Mouse (Mus musculus): ENCODE data around the gene Nme9.

Nme9 gene

GRCm38 (mm10) chr9:99436182-99437030, 14.9 kb upstream of the Nme9 start:
- DNase-seq (ENCODE audit: inconsistent age in 2 of 2, low spot score in 1 of 2) = peak; percentile 91 to 97

GRCm38 (mm10) chr9:99437031-99437764, 14.1 kb upstream of the Nme9 start, which contains the start of gene Mras:
Gene Mras, minus strand, starts transcription at chr9:99437381.
- DNase-seq (ENCODE audit: inconsistent age in 2 of 2, low spot score in 1 of 2) = peak in 1 of 2 experiments; percentile 72

- DNase-seq (ENCODE audit: inconsistent age in 2 of 2, low spot score in 1 of 2) = no peak
Measured at GRCm38 (mm10) chr9:99437781-99438565, 13.3 kb upstream of the Nme9 start.

DNA sequence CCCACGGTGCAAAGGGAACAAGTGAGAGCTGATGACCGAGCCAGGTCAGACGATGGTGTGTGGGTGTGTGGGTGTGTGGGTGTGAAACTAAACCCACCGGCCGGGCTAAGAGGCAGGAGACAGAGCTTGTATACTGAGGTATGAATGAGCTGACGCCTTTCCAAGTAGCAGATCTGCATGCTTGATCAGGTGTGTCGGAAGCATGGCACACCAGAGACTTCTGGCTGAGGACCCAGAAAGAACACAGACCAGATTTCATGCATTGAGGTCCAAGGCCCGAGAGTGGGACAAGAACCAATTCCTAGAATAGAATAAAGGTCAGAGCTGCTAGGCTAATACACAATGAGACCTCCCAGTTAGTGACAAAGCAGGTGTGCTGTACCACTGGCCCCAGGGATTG, 12.2 kb upstream of the Nme9 start:
- no peak for DNase-seq (ENCODE audit: inconsistent age in 2 of 2, low spot score in 1 of 2)

- DNase-seq (ENCODE audit: inconsistent age in 2 of 2, low spot score in 1 of 2) = no peak
Measured at GRCm38 (mm10) chr9:99440941-99441340, 10.3 kb upstream of the Nme9 start.

DNA sequence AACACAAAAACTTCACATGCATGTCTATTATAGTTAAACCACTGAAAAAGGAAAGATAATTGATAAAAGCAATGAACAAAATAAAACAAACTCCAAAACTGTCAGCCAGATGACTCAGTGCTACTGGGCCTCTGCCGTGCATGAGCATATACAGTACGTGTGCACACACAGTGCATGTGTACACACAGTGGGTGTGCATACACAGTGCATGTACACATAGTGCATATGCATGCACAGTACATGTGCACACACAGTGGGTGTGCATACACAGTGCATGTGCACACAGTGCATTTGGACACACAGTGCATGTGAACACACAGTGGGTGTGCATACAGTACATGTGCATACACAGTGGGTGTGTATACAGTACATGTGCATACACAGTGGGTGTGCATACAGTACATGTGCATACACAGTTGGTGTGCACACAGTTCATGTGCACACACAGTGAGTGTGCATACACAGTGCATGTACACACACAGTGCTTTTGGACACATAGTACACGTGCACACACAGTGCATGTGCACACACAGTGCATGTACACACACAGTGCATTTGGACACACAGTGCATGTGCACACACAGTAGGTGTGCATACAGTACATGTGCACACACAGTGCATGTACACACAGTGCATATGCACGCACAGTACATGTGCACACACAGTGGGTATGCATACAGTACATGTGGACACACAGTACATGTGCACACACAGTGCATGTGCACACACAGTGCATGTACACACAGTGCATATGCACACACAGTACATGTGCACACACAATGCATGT, 9.4 kb upstream of the Nme9 start:
- DNase-seq (ENCODE audit: inconsistent age in 2 of 2, low spot score in 1 of 2) = no peak

DNA sequence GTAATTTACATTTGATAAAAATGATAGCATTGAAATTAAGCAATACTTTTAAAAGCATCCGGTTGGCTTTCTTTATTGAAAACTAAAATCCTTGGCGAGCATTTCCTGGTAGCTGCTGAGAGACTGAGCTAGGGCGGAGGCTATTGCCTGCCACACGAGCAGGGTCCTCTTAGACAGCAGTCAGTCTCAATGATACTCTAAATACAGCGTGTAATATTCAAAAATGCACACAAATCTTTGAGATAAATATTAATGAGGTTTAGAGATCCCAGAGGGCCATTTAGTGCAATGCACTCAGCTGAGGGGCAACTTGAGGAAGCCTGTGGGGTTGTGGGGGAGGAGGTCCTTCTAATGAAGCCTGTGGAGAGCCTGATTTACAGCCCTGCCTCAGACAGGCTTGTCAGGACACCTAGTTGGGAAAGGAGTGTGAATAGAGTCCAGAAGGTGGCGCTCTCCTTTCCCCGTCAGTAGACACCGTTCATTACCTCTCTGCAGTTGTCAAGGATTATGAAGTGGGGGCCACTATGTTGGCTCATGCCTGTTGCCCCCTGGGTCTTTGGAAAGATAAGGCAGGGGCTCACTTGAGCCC, 6.6 kb upstream of the Nme9 start:
- DNase-seq (ENCODE audit: inconsistent age in 2 of 2, low spot score in 1 of 2) = peak in 1 of 2 experiments; percentile 79

GRCm38 (mm10) chr9:99446259-99446658, 5.0 kb upstream of the Nme9 start:
- no peak for DNase-seq (ENCODE audit: inconsistent age in 2 of 2, low spot score in 1 of 2)

DNA sequence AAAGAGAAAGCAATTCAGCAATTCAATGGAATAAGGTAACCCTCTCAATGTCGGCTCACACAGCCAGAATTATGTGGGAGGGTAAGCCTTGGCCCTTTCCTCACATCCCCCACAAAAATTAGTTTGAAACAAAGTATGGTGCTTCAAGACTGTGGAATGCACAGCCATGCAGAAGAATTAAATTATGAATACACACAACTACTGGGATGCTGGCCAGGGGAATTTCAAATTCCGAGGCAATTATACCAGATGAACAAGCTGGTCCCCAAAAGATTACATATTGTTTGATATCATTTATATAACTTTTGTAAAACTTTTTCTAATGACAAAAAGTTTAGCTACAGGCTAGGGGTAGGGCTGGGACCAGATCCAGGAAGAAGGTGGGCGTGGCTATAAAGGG, 4.0 kb upstream of the Nme9 start:
- no peak for DNase-seq (ENCODE audit: inconsistent age in 2 of 2, low spot score in 1 of 2)

GRCm38 (mm10) chr9:99449886-99450647, 1.2 kb upstream of the Nme9 start:
- peak in 1 of 2 experiments; percentile 73 for DNase-seq (ENCODE audit: inconsistent age in 2 of 2, low spot score in 1 of 2)

DNA sequence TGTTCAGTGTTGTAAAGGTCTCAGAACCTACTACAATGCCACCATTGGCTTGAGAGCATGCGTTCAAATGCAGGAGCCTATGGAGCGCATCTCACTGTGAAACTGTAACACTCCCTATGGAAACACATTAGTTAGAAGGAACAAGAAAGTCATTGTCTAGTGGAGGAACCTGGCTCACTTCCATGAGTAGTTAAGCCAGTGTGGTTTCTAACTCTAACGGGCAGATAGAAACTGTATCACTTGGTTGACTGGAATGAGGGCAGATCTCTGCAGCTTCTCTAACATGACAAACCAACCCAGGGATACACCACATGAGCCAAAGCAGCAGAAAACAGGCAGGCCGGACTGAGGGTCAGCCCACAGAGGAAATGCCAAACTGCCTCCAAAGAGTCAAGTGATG, 2.9 kb downstream of the Nme9 start:
- no peak for DNase-seq (ENCODE audit: inconsistent age in 2 of 2, low spot score in 1 of 2)

GRCm38 (mm10) chr9:99458529-99459208, 7.4 kb downstream of the Nme9 start:
- peak; percentile 71 to 91 for DNase-seq (ENCODE audit: inconsistent age in 2 of 2, low spot score in 1 of 2)

- no peak for DNase-seq (ENCODE audit: inconsistent age in 2 of 2, low spot score in 1 of 2)
Measured at GRCm38 (mm10) chr9:99459730-99460129, 8.5 kb downstream of the Nme9 start.

- DNase-seq (ENCODE audit: inconsistent age in 2 of 2, low spot score in 1 of 2) = no peak
Measured at GRCm38 (mm10) chr9:99464876-99465275, 13.6 kb downstream of the Nme9 start.

DNA sequence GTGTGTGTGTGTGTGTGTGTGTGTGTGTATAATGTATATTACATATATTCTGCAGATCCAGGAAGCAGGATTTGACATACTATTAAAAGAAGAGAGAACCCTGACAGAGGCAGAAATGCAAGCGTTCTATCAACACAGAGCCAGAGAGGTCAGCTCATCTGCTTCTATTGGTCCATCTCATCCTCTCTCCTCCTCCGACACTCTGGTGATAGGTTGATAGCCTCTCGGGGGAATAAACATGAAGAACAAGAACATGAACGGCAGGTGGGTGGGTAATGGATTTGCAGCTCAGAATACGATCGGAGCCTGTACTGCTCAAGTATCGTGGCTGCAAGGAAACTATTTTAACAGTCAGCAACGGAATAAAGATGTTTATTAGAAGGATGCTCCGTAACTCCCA, 17.3 kb downstream of the Nme9 start:
- no peak for DNase-seq (ENCODE audit: inconsistent age in 2 of 2, low spot score in 1 of 2)

DNA sequence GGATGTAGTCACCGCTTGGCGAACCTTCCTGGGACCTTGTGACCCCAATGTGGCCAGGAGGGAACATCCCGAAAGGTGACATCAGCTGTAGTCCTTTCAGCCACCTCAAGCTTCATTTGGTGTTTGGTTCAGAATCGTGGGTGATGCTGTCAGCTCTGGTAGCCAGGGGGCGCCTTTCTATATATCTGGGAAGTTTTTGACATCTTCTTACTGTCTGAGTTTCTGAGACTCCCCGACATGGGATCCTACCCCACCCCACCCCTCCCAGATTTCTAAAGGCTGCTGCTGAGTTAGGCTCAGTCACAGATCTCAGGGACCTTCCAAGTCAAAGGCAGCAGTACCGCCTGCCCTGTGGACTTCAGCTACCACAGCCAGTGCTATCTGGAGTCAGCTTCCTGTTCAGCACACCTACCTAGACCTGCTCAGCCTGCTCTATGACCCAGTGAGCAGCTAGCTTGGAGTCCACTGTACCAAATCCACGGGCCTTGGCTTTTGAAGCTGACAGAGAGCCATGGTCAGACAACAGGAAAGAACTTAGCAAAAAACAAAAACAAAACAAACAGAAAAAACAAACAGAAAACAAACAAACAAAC, 18.5 kb downstream of the Nme9 start:
- DNase-seq (ENCODE audit: inconsistent age in 2 of 2, low spot score in 1 of 2) = peak; percentile 41 to 80

- no peak for DNase-seq (ENCODE audit: inconsistent age in 2 of 2, low spot score in 1 of 2)
Measured at GRCm38 (mm10) chr9:99470347-99471092, 19.2 kb downstream of the Nme9 start.

- DNase-seq (ENCODE audit: inconsistent age in 2 of 2, low spot score in 1 of 2) = no peak
Measured at GRCm38 (mm10) chr9:99471334-99471733, 20.1 kb downstream of the Nme9 start.

Data from adrenal gland, adult (tissue).